In genomic region chr9:25481344-25482095, GRCm38 (mm10) we compare ENCODE assay signal across 8 mouse cellular contexts. TPM values are rescaled to one million over a fixed set of nuclear protein-coding genes. Genes with fewer than 3 reads are reported as not detected.
A peak's percentile ranks its signal among the peaks of the same experiment; 100 is the strongest.
DNase-seq lines count a peak whose midpoint lies in the region; ATAC-seq and TF ChIP-seq lines count a peak whose summit lies in the region.

TSS of gene Eepd1 (plus strand) at chr9:25481547.

- no peak for TF ChIP-seq CTCF in C2C12 (IDR thresholded peaks at IDR 0.05; ENCODE audit: control insufficient read depth, insufficient read depth, insufficient read length)
- no peak for TF ChIP-seq CTCF in brain, embryonic 14.5 days (IDR thresholded peaks at IDR 0.05; ENCODE audit: borderline replicate concordance, extremely low read depth, insufficient read depth, insufficient read length)
- 0 out of 2 replicates have a peak, but pooled peaks have one; percentile 19 for TF ChIP-seq CTCF in kidney, postnatal 0 days (IDR thresholded peaks at IDR 0.05; ENCODE audit: low read depth)

- H3K27ac ChIP-seq in heart, embryonic 12.5 days (ENCODE audit: poor library complexity, severe bottlenecking) = peak within 1 kb of the TSS; percentile 72
- no peak within 1 kb of the TSS for H3K27ac ChIP-seq in kidney, postnatal 0 days
- H3K27ac ChIP-seq in liver, embryonic 11.5 days (ENCODE audit: low read depth, low read length) = no peak within 1 kb of the TSS
- 0 out of 2 replicates have a peak within 1 kb of the TSS, but pooled peaks have one; percentile 10 for H3K27ac ChIP-seq in stomach, embryonic 14.5 days (ENCODE audit: low read length)

- peaks cover 10% of the 10 kb centered on the region for H3K4me1 ChIP-seq in erythroblast, embryonic 14.5 days (ENCODE audit: control insufficient read depth)
- H3K4me1 ChIP-seq in heart, embryonic 12.5 days (replicated peaks) = peaks cover 49% of the 10 kb centered on the region
- H3K4me1 ChIP-seq in kidney, postnatal 0 days (replicated peaks; ENCODE audit: insufficient read depth, low read length) = 0 out of 2 replicates have a peak, but pooled peaks cover 7% of the 10 kb centered on the region
- peaks cover 8% of the 10 kb centered on the region for H3K4me1 ChIP-seq in liver, embryonic 11.5 days (replicated peaks; ENCODE audit: control insufficient read depth, insufficient read depth, low read length)
- H3K4me1 ChIP-seq in stomach, embryonic 14.5 days (ENCODE audit: control insufficient read depth, insufficient read depth, low read length) = peaks cover 14% of the 10 kb centered on the region; the same call in 1 of the 2 replicates

- TF ChIP-seq POLR2A in brain, embryonic 14.5 days (IDR thresholded peaks at IDR 0.05; ENCODE audit: borderline replicate concordance, extremely low read depth, insufficient read depth, insufficient read length, poor library complexity, severe bottlenecking) = peak; percentile 82

- H3K9ac ChIP-seq in heart, embryonic 12.5 days = peak within 1 kb of the TSS; percentile 88
- H3K9ac ChIP-seq in kidney, postnatal 0 days (ENCODE audit: low read depth, low read length) = peak within 1 kb of the TSS; percentile 52
- H3K9ac ChIP-seq in liver, embryonic 11.5 days (ENCODE audit: low read depth, low read length) = peak within 1 kb of the TSS; percentile 71
- peak within 1 kb of the TSS; percentile 63 for H3K9ac ChIP-seq in stomach, embryonic 14.5 days (replicated peaks; ENCODE audit: low read depth, low read length)

- no peaks in the 10 kb centered on the region for H3K79me2 ChIP-seq in C2C12 (ENCODE audit: control insufficient read depth, insufficient read depth)

- peak; percentile 97 for DNase-seq in brain, embryonic 14.5 days (ENCODE audit: low read depth)
- peak; percentile 96 for DNase-seq in kidney, postnatal 0 days (ENCODE audit: low spot score)
- DNase-seq in liver, embryonic 11.5 days (ENCODE audit: low spot score) = peak; percentile 95
- DNase-seq in naive thymus-derived CD4-positive, alpha-beta T cell, adult 2 months (ENCODE audit: low read depth) = peak; percentile 96

- H3K36me3 ChIP-seq in C2C12 (ENCODE audit: control insufficient read depth, insufficient read depth) = no peaks in the 10 kb centered on the region
- no peaks in the 10 kb centered on the region for H3K36me3 ChIP-seq in erythroblast, embryonic 14.5 days (ENCODE audit: control insufficient read depth)
- no peaks in the 10 kb centered on the region for H3K36me3 ChIP-seq in heart, embryonic 12.5 days
- no peaks in the 10 kb centered on the region for H3K36me3 ChIP-seq in kidney, postnatal 0 days (ENCODE audit: insufficient read depth, low read length)
- H3K36me3 ChIP-seq in liver, embryonic 11.5 days (ENCODE audit: control insufficient read depth, insufficient read depth, low read length) = no peaks in the 10 kb centered on the region
- H3K36me3 ChIP-seq in stomach, embryonic 14.5 days (ENCODE audit: control insufficient read depth, insufficient read depth, low read length) = no peaks in the 10 kb centered on the region

- H3K27me3 ChIP-seq in C2C12 (ENCODE audit: control insufficient read depth, insufficient read depth, insufficient read length) = no peaks in the 10 kb centered on the region
- H3K27me3 ChIP-seq in erythroblast, embryonic 14.5 days (ENCODE audit: control insufficient read depth) = peaks cover 22% of the 10 kb centered on the region
- no peaks in the 10 kb centered on the region for H3K27me3 ChIP-seq in heart, embryonic 12.5 days (replicated peaks)
- H3K27me3 ChIP-seq in kidney, postnatal 0 days (ENCODE audit: insufficient read depth, low read length) = no peaks in the 10 kb centered on the region
- H3K27me3 ChIP-seq in liver, embryonic 11.5 days (replicated peaks; ENCODE audit: control insufficient read depth, insufficient read depth, low read length) = peaks cover 5% of the 10 kb centered on the region; the same call in 1 of the 2 replicates
- H3K27me3 ChIP-seq in stomach, embryonic 14.5 days (ENCODE audit: control insufficient read depth, insufficient read depth, low read length) = no peaks in the 10 kb centered on the region

- peak; percentile 95 for ATAC-seq in heart, embryonic 12.5 days (ENCODE audit: insufficient number of reproducible peaks, low FRiP score)
- ATAC-seq in kidney, postnatal 0 days (replicated peaks; ENCODE audit: low FRiP score, low read depth) = peak; percentile 96
- peak; percentile 96 for ATAC-seq in liver, embryonic 11.5 days (replicated peaks; ENCODE audit: low FRiP score)
- peak; percentile 96 for ATAC-seq in stomach, embryonic 14.5 days (ENCODE audit: insufficient number of reproducible peaks, insufficient read depth, low FRiP score, low read depth)

- WGBS in heart, embryonic 12.5 days = under 1% methylated on average over 75 of the region's 75 CpGs
- under 1% methylated on average over 72 of the region's 75 CpGs for WGBS in kidney, postnatal 0 days
- WGBS in liver, embryonic 11.5 days = under 1% methylated on average over 68 of the region's 75 CpGs
- WGBS in stomach, embryonic 14.5 days = under 1% methylated on average over 75 of the region's 75 CpGs

- no peaks in the 10 kb centered on the region for H3K9me3 ChIP-seq in erythroblast, embryonic 14.5 days (ENCODE audit: control insufficient read depth, low read length)
- H3K9me3 ChIP-seq in heart, embryonic 12.5 days (replicated peaks) = no peaks in the 10 kb centered on the region
- no peaks in the 10 kb centered on the region for H3K9me3 ChIP-seq in kidney, postnatal 0 days (replicated peaks; ENCODE audit: low read length)
- H3K9me3 ChIP-seq in liver, embryonic 11.5 days (ENCODE audit: control insufficient read depth, low read length) = no peaks in the 10 kb centered on the region
- no peaks in the 10 kb centered on the region for H3K9me3 ChIP-seq in stomach, embryonic 14.5 days (ENCODE audit: control insufficient read depth, low read depth, low read length)

- peak within 1 kb of the TSS; percentile 33 for H3ac ChIP-seq in C2C12 (ENCODE audit: control insufficient read depth, insufficient read length, low read depth)

- H3K79me3 ChIP-seq in C2C12 (ENCODE audit: low read depth) = no peaks in the 10 kb centered on the region

- peak within 1 kb of the TSS; percentile 88 for H3K4me2 ChIP-seq in heart, embryonic 12.5 days
- H3K4me2 ChIP-seq in kidney, postnatal 0 days (ENCODE audit: low read length) = peak within 1 kb of the TSS; percentile 75
- H3K4me2 ChIP-seq in liver, embryonic 11.5 days = peak within 1 kb of the TSS; percentile 99
- peak within 1 kb of the TSS; percentile 76 for H3K4me2 ChIP-seq in stomach, embryonic 14.5 days (replicated peaks; ENCODE audit: low read depth, low read length)

- H3K4me3 ChIP-seq in C2C12 (ENCODE audit: insufficient read depth, poor library complexity, severe bottlenecking) = peak within 1 kb of the TSS; percentile 23
- H3K4me3 ChIP-seq in erythroblast, embryonic 14.5 days (replicated peaks) = peak within 1 kb of the TSS; percentile 64
- peak within 1 kb of the TSS; percentile 81 for H3K4me3 ChIP-seq in heart, embryonic 12.5 days
- peak within 1 kb of the TSS; percentile 49 for H3K4me3 ChIP-seq in kidney, postnatal 0 days (replicated peaks; ENCODE audit: low read depth, low read length)
- peak within 1 kb of the TSS; percentile 69 for H3K4me3 ChIP-seq in liver, embryonic 11.5 days (ENCODE audit: low read depth, low read length)
- peak within 1 kb of the TSS; percentile 71 for H3K4me3 ChIP-seq in stomach, embryonic 14.5 days (ENCODE audit: low read depth, low read length)

TF ChIP-seq in C2C12, 6 proteins besides CTCF, POLR2A, EP300 and RAD21:
- TF ChIP-seq USF1 (IDR thresholded peaks at IDR 0.05; ENCODE audit: low read depth) (no peak), MYOD1 (IDR thresholded peaks at IDR 0.05; ENCODE audit: control insufficient read depth, insufficient read length, low read depth) (no peak), MYOG (IDR thresholded peaks at IDR 0.05; ENCODE audit: control insufficient read depth, extremely low read depth, insufficient read length) (no peak), FOSL1 (IDR thresholded peaks at IDR 0.05; ENCODE audit: insufficient read depth, low read length, poor library complexity, severe bottlenecking) (no peak), CEBPB (IDR thresholded peaks at IDR 0.05; ENCODE audit: low read depth) (no peak), MAX (IDR thresholded peaks at IDR 0.05) (no peak)

RNA-seq across cellular contexts. Expression of gene Eepd1, which starts in this region (rescaled TPM):
- 1.1 TPM for polyA plus RNA-seq in C2C12 (2012; fragmentation: generic; extraction: Trizol)
- polyA plus RNA-seq in brain, embryonic 14.5 days (2012; rRNA removed) = 5.3 and 5.7 TPM in 2 replicates
- 0.02 and 0.06 TPM in 2 replicates for polyA plus RNA-seq in erythroblast, embryonic 14.5 days (2012)
- 23.0 and 26.3 TPM in 2 replicates for polyA plus RNA-seq in heart, embryonic 12.5 days (2016; fragmentation: Nextera tagmentation; extraction: Ambion mirVana)
- polyA plus RNA-seq in kidney, postnatal 0 days (2015; fragmentation: Nextera tagmentation; extraction: Ambion mirVana) = 5.1 and 5.4 TPM in 2 replicates
- 9.4 and 10.9 TPM in 2 replicates for polyA plus RNA-seq in liver, embryonic 11.5 days (2014; fragmentation: Nextera tagmentation; extraction: Ambion mirVana)
- polyA plus RNA-seq in stomach, embryonic 14.5 days (2014; fragmentation: Nextera tagmentation; extraction: Ambion mirVana) = 10.1 and 11.5 TPM in 2 replicates

Comparison
In these comparisons a context has a peak if more than half of its experiments do, and no peak if none do; other contexts are left out.
1. H3K4me3 ChIP-seq: peak in every context shown above with its lines; median percentile 81 in heart, embryonic 12.5 days; 71 in stomach, embryonic 14.5 days; 69 in liver, embryonic 11.5 days; 64 in erythroblast, embryonic 14.5 days; 49 in kidney, postnatal 0 days; 23 in C2C12.
2. H3K27ac ChIP-seq: peak in heart, embryonic 12.5 days (single experiment) and stomach, embryonic 14.5 days (single experiment); none in kidney, postnatal 0 days (single experiment) and liver, embryonic 11.5 days (single experiment).
3. Peak in every context shown above with its lines, with median percentiles within 50 percentile points of each other: DNase-seq, ATAC-seq, H3K4me2 ChIP-seq and H3K9ac ChIP-seq.